Mouse (Mus musculus): ENCODE results near the gene Crybg2.
A peak's percentile ranks its signal among the peaks of the same experiment; 100 is the strongest.

GRCm38 (mm10) chr4:134078694-134079093 lies 18.1 kb downstream of the Crybg2 start:
- peak; percentile 8; the same call in 1 of the 2 replicates for TF ChIP-seq CTCF (IDR thresholded peaks at IDR 0.05; ENCODE audit: low read depth, low read length)
- TF ChIP-seq GATA1 (IDR thresholded peaks at IDR 0.05; ENCODE audit: borderline replicate concordance, low read length), result no peak
- no peak for TF ChIP-seq TAL1 (conservative IDR thresholded peaks at IDR 0.05; ENCODE audit: low read depth, low read length)
- no peak for TF ChIP-seq GATA2 (IDR thresholded peaks at IDR 0.05; ENCODE audit: borderline replicate concordance, low read depth, low read length)
- TF ChIP-seq POLR2AphosphoS5 (IDR thresholded peaks at IDR 0.05; ENCODE audit: insufficient replicate concordance, low read depth, low read length), result no peak
